Mouse (Mus musculus) liver, embryonic 14.5 days (tissue): Measurements from ENCODE around the gene Mpdu1.

Experiments used
- CTCF ChIP-seq: IDR thresholded peaks from 2 replicates; pipeline ENCODE4 v1.5.1; 2016; ENCODE audit warnings: antibody characterized with exemption, low read depth, control low read depth
- EP300 ChIP-seq: IDR thresholded peaks from 2 replicates; pipeline ENCODE4 v1.6.1; 2016; ENCODE audit warnings: antibody characterized with exemption, low read depth

GRCm38 (mm10) chr11:69692196-69692811 is 29.9 kb upstream of the Mpdu1 start:
- TF ChIP-seq CTCF, result no peak
- TF ChIP-seq EP300, result 0 out of 2 replicates have a peak, but pooled peaks have one; percentile 13
